Mouse (Mus musculus) mesoderm, embryonic 11.5 days (tissue): Measurements from ENCODE around the gene Prep.

ENCODE experiments used
- DNase-seq: peaks from one replicate; pipeline ENCODE4 v3.0.0-alpha.2; 2012; ENCODE audit warnings: low read depth, low spot score

Gene Prep

GRCm38 (mm10) chr10:45066931-45067308 lies at the start of gene Prep:
TSS of gene Prep (plus strand) at chr10:45067203.
- peak; percentile 90 for DNase-seq

DNA sequence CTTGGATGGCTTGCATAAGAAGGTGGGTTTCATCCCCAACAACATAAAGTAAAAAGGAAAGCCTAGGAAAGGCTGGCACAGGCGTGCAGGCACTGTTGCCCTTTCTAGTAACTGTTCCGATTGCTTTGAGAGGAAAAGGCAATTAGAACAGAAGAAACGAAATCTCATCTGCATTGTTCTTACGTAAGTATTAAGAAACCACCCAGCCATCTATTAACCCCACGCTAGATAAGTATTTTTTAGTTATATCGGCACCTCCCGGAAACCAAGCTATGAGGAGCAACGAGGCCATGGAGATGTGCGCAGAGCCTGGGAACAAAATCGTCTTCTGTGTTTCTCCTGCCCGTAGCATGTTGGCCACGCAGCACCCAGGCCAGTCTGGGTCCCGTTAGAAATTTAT lies 49.7 kb upstream of the Prep start:
- no peak for DNase-seq

DNA sequence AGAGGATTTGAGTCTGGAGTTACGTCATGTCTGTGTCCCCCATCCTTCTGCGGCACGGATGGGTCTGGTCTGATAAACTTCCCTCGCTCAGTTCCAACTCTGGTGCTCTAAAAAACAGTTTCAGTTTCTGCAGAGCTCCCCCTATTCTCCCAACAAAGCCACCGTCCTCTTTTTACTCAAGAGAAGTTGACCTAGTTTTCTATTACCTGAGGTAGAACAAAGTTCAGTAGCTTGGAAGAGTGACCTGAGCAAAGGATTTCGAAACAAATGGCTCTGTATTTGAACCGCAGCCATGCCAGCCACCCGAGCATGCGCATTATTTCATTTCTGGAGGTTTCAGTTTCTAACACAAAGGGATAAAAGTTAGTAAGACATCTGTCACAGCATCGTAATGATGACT lies 49.2 kb upstream of the Prep start:
- DNase-seq: no peak

- DNase-seq: no peak
These were observed 47.6 kb upstream of the Prep start for GRCm38 (mm10) chr10:45019418-45019817.

GRCm38 (mm10) chr10:45019849-45020248 lies 47.2 kb upstream of the Prep start:
- no peak for DNase-seq

DNA sequence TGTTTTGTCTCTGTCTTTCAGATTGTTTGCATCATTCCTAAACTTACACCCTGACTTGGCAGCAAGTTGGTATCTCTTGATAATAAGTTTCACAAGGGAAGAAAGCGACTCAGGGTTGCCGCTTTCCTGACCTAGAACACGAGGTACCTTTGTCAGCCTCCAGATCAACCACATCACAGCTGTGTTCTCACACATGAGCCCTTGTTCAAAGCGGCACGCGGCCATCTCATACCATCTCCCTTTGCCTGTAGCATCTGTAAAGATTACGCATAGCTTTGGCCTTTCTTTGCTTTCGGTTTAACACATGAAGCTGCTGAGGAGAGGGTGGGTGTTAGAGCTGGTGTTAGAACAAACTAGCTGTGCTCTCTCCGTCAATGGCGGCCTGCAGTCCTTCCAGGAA lies 46.7 kb upstream of the Prep start:
- no peak for DNase-seq

DNA sequence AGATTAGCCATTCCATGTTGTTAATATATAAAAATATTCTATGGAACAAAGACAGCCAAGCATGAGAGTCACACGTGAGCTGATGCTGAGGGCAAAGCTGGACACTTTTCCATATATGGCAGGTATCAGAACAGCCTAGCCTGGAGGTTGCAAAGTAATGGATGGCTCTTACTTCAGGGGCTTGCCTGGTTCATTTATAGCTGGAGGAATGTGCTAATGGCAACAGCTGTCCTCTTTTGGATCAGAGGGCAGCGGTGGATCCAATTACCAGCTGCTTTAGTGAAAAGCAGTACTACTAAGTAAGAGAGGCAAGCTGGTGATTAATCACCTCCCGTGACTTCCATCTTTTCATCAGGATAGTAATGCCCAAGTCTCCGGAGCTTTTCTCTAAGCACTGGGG lies 41.8 kb upstream of the Prep start:
- DNase-seq: peak; percentile 67

GRCm38 (mm10) chr10:45026935-45027334 lies 40.1 kb upstream of the Prep start:
- no peak for DNase-seq

DNA sequence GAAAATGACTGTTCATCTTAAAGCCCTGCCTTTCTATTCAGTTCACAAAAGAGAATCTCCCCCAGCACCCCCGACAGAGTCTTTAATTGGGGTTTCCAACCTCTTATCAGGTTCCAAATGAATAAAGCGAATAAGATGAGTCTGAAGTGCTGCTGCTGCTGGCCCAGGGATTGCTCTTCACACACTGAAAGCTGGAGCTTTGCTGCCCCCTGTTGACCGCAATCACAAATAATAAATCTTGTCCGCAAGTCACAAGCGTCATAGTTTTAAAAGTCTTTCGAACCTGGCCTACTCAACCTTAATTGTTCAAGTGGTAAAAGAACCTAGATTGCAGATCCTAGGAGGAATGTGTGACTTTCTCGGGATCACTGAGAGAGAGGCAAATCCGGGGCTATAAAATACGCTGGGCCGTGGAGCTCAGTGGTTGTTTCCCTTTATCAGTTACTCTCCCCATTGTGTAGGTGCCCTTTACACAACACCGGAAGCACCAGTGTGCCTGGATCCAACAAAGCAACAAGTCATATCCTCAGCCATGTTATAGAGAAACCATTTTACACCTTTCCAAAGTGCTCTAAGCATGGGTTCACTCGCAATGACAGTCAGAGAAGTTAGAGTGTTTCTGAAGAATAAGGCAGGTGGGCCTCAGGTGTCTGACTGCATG lies 21.6 kb upstream of the Prep start:
- DNase-seq: peak; percentile 86

DNA sequence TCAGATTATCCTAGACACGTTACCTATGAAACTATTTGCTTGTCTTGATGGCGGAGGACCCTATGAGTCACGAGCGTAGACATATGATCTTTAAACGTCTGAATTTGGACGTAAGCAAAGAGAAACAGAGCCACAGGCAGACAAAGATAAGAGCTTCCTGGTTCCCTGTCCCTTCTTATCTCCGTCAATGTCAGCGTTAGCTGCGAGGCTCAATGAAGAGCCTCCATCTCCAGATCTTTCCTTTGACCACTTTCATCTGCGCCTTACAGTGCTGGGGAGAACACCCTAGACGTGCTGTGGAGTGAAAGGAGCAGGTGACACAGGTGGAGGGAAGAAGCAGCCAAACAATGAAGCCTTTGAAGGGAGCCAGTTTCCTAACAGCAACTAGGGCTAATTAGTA lies 18.8 kb upstream of the Prep start:
- no peak for DNase-seq

- DNase-seq: no peak
These were observed 18.4 kb upstream of the Prep start for GRCm38 (mm10) chr10:45048622-45049021.

DNA sequence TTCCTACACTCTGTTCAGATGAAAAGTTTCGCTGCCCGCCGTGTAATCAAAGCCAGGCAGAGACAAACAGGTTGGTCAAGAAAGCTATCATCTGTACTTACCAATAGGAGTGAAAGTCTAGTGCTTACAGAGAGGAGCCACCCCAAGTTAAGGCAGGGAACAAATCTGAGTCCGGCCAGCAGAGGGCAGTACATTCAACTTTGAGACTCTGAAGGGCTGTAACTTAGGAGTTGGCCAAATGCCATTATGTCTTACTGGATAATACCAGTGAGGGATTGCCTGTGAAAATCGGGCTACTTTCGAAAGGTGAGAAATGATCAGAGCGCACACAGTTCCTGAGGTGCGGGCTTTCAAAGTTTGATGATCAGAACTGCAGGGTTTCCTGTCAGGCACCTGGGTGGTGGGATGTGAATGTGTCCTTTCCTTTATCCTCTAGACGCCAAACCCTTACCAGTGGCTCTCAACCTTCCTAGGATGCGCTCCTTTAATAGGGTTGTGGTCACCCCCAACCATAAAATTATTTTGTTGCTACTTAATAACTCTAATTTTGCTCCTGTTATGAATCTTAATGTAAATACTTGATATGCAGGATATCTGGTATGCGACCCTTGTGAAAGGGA lies 15.8 kb upstream of the Prep start:
- peak; percentile 77 for DNase-seq

GRCm38 (mm10) chr10:45058361-45058760 lies 8.6 kb upstream of the Prep start:
- DNase-seq: no peak

- no peak for DNase-seq
These were observed 6.2 kb upstream of the Prep start for GRCm38 (mm10) chr10:45060841-45061240.

GRCm38 (mm10) chr10:45066131-45066930 lies 672 bp upstream of the Prep start:
- peak; percentile 27 for DNase-seq

DNA sequence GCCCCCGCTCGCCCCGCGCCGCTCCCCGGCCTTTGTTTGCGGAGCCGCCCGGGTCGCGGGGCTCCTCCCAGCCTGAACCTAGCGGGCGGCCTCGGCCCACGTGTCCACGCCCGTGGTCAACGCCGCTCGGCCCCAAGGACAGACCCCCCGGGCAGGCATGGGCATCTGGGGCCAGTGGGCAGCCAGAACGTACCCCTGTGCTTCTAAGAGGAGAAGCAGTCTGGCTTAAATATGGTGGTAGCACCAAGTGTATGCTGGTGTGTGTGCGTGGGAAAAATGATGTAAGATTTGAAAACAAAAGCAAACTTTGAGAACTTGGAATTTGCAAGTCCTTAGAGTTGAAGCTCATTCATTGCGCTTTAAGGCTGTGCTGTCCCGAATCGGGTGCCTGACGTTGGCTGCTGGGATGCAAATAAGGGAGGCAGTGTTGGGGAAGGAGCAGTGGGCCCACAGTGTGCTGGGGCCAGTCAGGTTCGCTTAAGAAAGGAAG lies 478 bp downstream of the Prep start:
- DNase-seq: peak; percentile 50

DNA sequence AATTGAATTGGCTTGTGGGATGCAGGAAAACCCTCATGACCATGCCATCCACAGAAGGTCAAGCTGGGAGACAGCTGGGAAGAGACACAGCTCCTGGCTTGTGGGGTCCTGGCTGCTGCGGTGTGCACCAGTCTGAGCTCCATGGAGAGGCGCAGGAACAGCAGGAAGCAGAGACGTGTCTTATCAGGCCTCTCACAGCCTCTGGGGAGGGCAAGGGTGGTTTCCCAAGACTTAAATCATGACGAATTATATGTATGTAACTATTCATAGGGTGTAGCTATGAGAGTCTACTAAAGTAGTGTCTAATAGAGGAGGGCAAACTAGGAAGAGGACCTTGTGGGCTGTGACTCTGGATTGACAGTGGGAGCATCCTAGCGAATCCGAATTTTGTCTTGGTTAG lies 2.6 kb downstream of the Prep start:
- no peak for DNase-seq

- no peak for DNase-seq
These were observed 3.4 kb downstream of the Prep start for GRCm38 (mm10) chr10:45070362-45070761.

DNA sequence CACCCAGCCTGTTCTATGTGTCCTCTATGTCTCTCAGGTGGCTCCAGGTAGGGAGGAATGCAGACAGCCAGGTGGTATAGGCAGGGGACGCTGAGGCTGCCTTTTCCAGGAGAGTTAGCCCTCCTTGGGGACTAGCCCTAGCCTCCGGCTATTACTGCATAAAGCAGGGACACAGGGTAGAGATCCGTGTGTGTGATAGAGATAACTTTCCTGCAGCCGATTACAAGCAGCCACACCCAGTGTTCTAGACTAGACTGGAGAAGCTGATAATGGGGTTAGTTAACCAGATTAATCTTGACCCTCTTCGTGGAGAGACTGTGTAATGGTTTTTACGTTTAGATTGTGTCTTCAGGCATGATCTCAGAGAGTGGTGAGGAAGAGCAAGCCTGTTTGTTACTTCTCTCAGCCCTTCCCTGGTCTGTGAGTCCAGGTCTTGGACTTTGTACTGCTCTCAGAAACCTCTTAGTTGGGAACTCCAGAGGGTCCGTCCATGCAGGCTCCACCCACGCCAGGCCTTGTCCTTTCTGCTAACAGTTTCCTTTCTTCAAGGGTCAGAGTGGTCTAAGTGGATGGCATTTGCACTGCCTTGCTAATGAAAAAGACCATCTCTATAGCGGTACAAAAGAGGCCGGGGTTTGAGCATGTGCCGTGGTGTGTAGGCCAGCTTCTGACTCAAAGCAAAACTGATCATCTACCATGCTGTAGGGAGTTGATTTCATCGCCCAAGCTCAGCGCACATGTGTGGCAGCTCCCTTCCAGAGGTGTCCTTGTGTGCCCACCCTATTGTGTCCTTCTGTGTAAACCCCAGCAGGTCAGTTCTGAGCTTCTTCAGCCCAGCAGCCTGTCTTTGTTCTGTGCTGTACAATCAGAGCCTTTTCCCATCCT lies 4.2 kb downstream of the Prep start:
- DNase-seq: no peak

DNA sequence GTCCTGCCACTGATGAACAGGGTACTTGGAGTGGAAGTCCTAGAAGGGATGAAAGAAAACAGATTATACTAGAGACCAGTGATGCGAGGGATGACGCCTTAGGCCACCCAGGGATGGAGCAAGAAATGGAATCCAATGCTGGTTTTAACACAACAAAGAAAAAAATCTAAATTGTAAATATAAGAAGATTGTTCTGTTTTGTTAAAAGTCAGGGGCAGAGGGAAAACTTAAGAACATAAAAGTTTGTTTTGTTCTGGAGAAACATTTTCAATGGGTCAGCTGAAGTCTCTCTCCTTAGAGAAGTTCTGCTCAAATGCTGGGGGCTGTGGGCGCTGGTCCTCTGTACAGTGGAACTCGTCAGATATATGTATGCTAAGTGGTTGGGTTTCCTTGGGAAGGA lies 5.3 kb downstream of the Prep start:
- no peak for DNase-seq

DNA sequence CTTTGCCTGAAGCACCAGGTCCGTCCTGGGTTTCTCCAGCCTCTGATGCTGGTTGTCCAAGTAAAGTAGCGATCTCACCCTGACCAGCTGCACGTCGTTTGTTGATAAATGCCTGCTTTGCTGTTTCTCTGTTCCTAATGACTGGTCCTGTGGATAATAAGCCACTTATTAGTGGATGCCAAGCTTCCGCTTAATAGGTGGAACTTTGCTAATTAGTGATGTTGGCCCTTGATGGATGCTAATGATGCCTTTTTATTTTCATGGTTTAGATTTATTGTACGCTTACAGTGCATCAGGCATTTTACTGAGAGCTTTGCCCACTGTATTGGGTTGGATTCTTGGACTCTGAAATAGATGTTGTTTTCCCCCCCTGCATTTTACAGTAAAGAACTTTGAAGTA lies 7.5 kb downstream of the Prep start:
- DNase-seq: no peak
